Mouse (Mus musculus) left cerebral cortex, adult 18-20 months (tissue): ENCODE results near the gene Dock2. TPM values are rescaled to one million over a fixed set of nuclear protein-coding genes. Genes with fewer than 3 reads are reported as not detected.

Experiments
- DNase-seq, 2 experiments: peaks; one replicate each; pipeline ENCODE4 v3.0.0; 2021 to 2022; ENCODE audit warnings: low spot score in 2 of 2, mixed read lengths in 1 of 2
- total RNA-seq, 2 experiments: library from RNA; stranded (reverse); gene quantifications; 2 replicates each; pipeline ENCODE4 v1.2.3; 2021

The Dock2 gene
- total RNA-seq, 2 experiments from 2014 or later = 2.9 to 3.0 TPM

- DNase-seq = no peak
Observed at GRCm38 (mm10) chr11:34769946-34770345, 13.7 kb downstream of the Dock2 start.

- DNase-seq = no peak
Observed at GRCm38 (mm10) chr11:34769396-34769795, 14.3 kb downstream of the Dock2 start.

GRCm38 (mm10) chr11:34763739-34764361 lies 19.8 kb downstream of the Dock2 start:
- no peak for DNase-seq

- DNase-seq = no peak
Observed at GRCm38 (mm10) chr11:34762570-34763127, 21.0 kb downstream of the Dock2 start.

GRCm38 (mm10) chr11:34762125-34762524 lies 21.6 kb downstream of the Dock2 start:
- no peak for DNase-seq

- no peak for DNase-seq
Observed at GRCm38 (mm10) chr11:34759582-34759981, 24.1 kb downstream of the Dock2 start.

GRCm38 (mm10) chr11:34741081-34741480 lies 42.6 kb downstream of the Dock2 start:
- DNase-seq = no peak

GRCm38 (mm10) chr11:34739816-34740215 lies 43.9 kb downstream of the Dock2 start:
- DNase-seq = no peak

- peak in 1 of 2 experiments; percentile 3 for DNase-seq
Observed at GRCm38 (mm10) chr11:34738945-34739344, 44.7 kb downstream of the Dock2 start.

- no peak for DNase-seq
Observed at GRCm38 (mm10) chr11:34737193-34737592, 46.5 kb downstream of the Dock2 start.

GRCm38 (mm10) chr11:34734033-34734432 lies 49.7 kb downstream of the Dock2 start:
- DNase-seq = no peak

- DNase-seq = no peak
Observed at GRCm38 (mm10) chr11:34727467-34727866, 56.2 kb downstream of the Dock2 start.

- no peak for DNase-seq
Observed at GRCm38 (mm10) chr11:34726699-34727347, 56.9 kb downstream of the Dock2 start.

- no peak for DNase-seq
Observed at GRCm38 (mm10) chr11:34713360-34713759, 70.3 kb downstream of the Dock2 start.

GRCm38 (mm10) chr11:34708278-34708677 lies 75.4 kb downstream of the Dock2 start:
- no peak for DNase-seq

GRCm38 (mm10) chr11:34707360-34707759 lies 76.3 kb downstream of the Dock2 start:
- DNase-seq = no peak

GRCm38 (mm10) chr11:34705108-34705446 lies 78.6 kb downstream of the Dock2 start:
- DNase-seq = no peak

- no peak for DNase-seq
Observed at GRCm38 (mm10) chr11:34704384-34705107, 79.1 kb downstream of the Dock2 start.

GRCm38 (mm10) chr11:34703851-34704250 lies 79.8 kb downstream of the Dock2 start:
- no peak for DNase-seq

- DNase-seq = no peak
Observed at GRCm38 (mm10) chr11:34681790-34682189, 101.9 kb downstream of the Dock2 start.

GRCm38 (mm10) chr11:34544631-34545030 lies 239.1 kb downstream of the Dock2 start:
- no peak for DNase-seq

- no peak for DNase-seq
Observed at GRCm38 (mm10) chr11:34532131-34532530, 251.6 kb downstream of the Dock2 start.
